18 mouse cellular contexts compared by ENCODE assay signal in the genomic region with DNA sequence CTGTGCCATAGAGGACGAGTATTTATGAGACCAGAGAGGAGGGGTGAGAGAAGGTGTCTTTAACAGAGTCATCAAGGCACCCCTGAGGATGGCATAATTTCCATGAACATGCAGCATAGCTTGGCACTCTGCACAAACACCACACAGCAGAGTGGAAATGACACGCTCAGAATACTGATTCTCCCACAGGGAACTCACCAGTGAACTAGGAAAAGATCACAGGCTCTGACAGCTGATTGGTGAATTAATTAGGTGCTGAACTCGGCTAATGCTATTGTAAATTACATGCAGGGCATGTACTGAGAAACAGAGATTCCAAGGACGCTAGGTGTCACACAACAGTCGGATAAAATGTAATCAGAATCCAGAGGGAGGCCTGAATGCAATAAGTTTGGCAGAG.
DNase-seq lines count a peak whose midpoint lies in the region; ATAC-seq and TF ChIP-seq lines count a peak whose summit lies in the region.
"Had no signal": no experiment of that assay in that cellular context is flagged by ENCODE, and none has a peak within 500 bp of the region (broad histone marks: within the 10 kb centered on the region; RNA-seq: fewer than 3 reads in every experiment).

No protein-coding gene starts in this region.

- H3K4me1 ChIP-seq in neural tube, embryonic 13.5 days (replicated peaks), result no peaks in the 10 kb centered on the region; the same call in 1 of the 2 replicates
- H3K4me1 ChIP-seq in forebrain, postnatal 0 days (ENCODE audit: insufficient read depth), result no peaks in the 10 kb centered on the region
- peaks cover 5% of the 10 kb centered on the region; the same call in 1 of the 2 replicates for H3K4me1 ChIP-seq in midbrain, embryonic 13.5 days (replicated peaks)
- H3K4me1 ChIP-seq: heart, embryonic 10.5 days had no signal

- H3K9me3 ChIP-seq in neural tube, embryonic 13.5 days, result no peaks in the 10 kb centered on the region
- no peaks in the 10 kb centered on the region for H3K9me3 ChIP-seq in forebrain, postnatal 0 days (ENCODE audit: low read length)
- H3K9me3 ChIP-seq in midbrain, embryonic 13.5 days, result no peaks in the 10 kb centered on the region
- H3K9me3 ChIP-seq: heart, embryonic 10.5 days had no signal

- DNase-seq in neural tube, embryonic 10.5 days (ENCODE audit: extremely low spot score, low spot score), result no peak
- DNase-seq in forebrain, postnatal 0 days, result peak; percentile 2
- no peak for DNase-seq in kidney, postnatal 4 days
- DNase-seq in lung, postnatal 4 days, result no peak
- no peak for DNase-seq in layer of hippocampus, postnatal 10 days (ENCODE audit: low spot score in 2 of 2)
- DNase-seq: adrenal gland, postnatal 14 days; cerebellum, adult 2 months; gastrocnemius, postnatal 36 days; heart, postnatal 10 days; kidney, adult 9 months; left cerebral cortex, postnatal 4 days; lung, adult 18-20 months; thymus, postnatal 4 days had no signal

- peak; percentile 83; the same call in 1 of the 2 replicates for ATAC-seq in neural tube, embryonic 13.5 days (ENCODE audit: low read depth)
- peak; percentile 47 for ATAC-seq in forebrain, postnatal 0 days
- peak; percentile 97 for ATAC-seq in midbrain, embryonic 13.5 days
- ATAC-seq: activated CD4-positive, CD25-positive, alpha-beta regulatory T cell, adult 4 months; inflammation-experienced regulatory T-cells, adult 6 months had no signal

- no peak overlapping the region for H3K27ac ChIP-seq in neural tube, embryonic 13.5 days (replicated peaks)
- no peak overlapping the region for H3K27ac ChIP-seq in forebrain, postnatal 0 days (ENCODE audit: low read depth, low read length)
- no peak overlapping the region for H3K27ac ChIP-seq in midbrain, embryonic 13.5 days
- H3K27ac ChIP-seq: heart, embryonic 10.5 days had no signal

- 0 out of 2 replicates have a peak, but pooled peaks have one; percentile 8 for TF ChIP-seq CTCF in forebrain, postnatal 0 days (IDR thresholded peaks at IDR 0.05; ENCODE audit: low read depth)

- 32% methylated on average over 5 of the region's 5 CpGs for WGBS in neural tube, embryonic 13.5 days
- 17% methylated on average over 5 of the region's 5 CpGs for WGBS in forebrain, postnatal 0 days
- WGBS in midbrain, embryonic 13.5 days, result 17% methylated on average over 5 of the region's 5 CpGs

- H3K9ac ChIP-seq in neural tube, embryonic 13.5 days, result no peak overlapping the region
- no peak overlapping the region for H3K9ac ChIP-seq in forebrain, postnatal 0 days
- no peak overlapping the region for H3K9ac ChIP-seq in midbrain, embryonic 13.5 days (replicated peaks)

- H3K27me3 ChIP-seq in neural tube, embryonic 13.5 days, result no peaks in the 10 kb centered on the region
- H3K27me3 ChIP-seq in forebrain, postnatal 0 days (ENCODE audit: insufficient read depth, low read length), result no peaks in the 10 kb centered on the region
- H3K27me3 ChIP-seq in midbrain, embryonic 13.5 days, result no peaks in the 10 kb centered on the region

- no peak overlapping the region for H3K4me3 ChIP-seq in neural tube, embryonic 13.5 days
- no peak overlapping the region for H3K4me3 ChIP-seq in forebrain, postnatal 0 days (ENCODE audit: low read depth, low read length)
- no peak overlapping the region for H3K4me3 ChIP-seq in midbrain, embryonic 13.5 days (replicated peaks)
- H3K4me3 ChIP-seq: heart, embryonic 10.5 days had no signal

- no peaks in the 10 kb centered on the region for H3K36me3 ChIP-seq in neural tube, embryonic 13.5 days
- H3K36me3 ChIP-seq in forebrain, postnatal 0 days (ENCODE audit: insufficient read depth), result no peaks in the 10 kb centered on the region
- no peaks in the 10 kb centered on the region for H3K36me3 ChIP-seq in midbrain, embryonic 13.5 days
- H3K36me3 ChIP-seq: heart, embryonic 10.5 days had no signal

- no peak overlapping the region for H3K4me2 ChIP-seq in neural tube, embryonic 13.5 days
- no peak overlapping the region for H3K4me2 ChIP-seq in forebrain, postnatal 0 days (ENCODE audit: low read depth)
- no peak overlapping the region for H3K4me2 ChIP-seq in midbrain, embryonic 13.5 days (replicated peaks)

Comparison
In these comparisons a context has a peak if more than half of its experiments do, and no peak if none do; other contexts are left out.
1. ATAC-seq: peak in every context shown above with its lines; median percentile 97 in midbrain, embryonic 13.5 days; 83 in neural tube, embryonic 13.5 days; 47 in forebrain, postnatal 0 days.